Mouse (Mus musculus): ENCODE data around the gene H2afz.

GRCm38 (mm10) chr3:137879313-137879712, 15.0 kb downstream of the H2afz start:
- TF ChIP-seq CTCF (conservative IDR thresholded peaks at IDR 0.05; ENCODE audit: low read length) (no peak), NANOG (IDR thresholded peaks at IDR 0.05; ENCODE audit: borderline replicate concordance, low read length) (no peak)

Measured in E14TG2a.4 (cell line).